Mouse (Mus musculus) forebrain, embryonic 14.5 days (tissue): ENCODE results near the gene Rpl10. TPM values are rescaled to one million over a fixed set of nuclear protein-coding genes. Genes with fewer than 3 reads are reported as not detected.

Experiments
- ATAC-seq: fragments of 200-750 bp; cut with Nextera tagmentation; 2 replicates; pipeline ENCODE4 v1.8.0; 2017; ENCODE audit warnings: mild to moderate bottlenecking, moderate library complexity
- DNase-seq: peaks from one replicate; pipeline ENCODE4 v3.0.0-alpha.2; 2015; ENCODE audit warnings: low spot score
- H3K27ac ChIP-seq: fragments of 300-500 bp; sonication (generic); 2 replicates; pipeline ENCODE4 v1.5.1; 2014; ENCODE audit warnings: low read depth, mild to moderate bottlenecking, control low read depth, low read length, moderate library complexity
- H3K27me3 ChIP-seq: fragments of 300-500 bp; sonication (generic); replicated peaks from 2 replicates; pipeline ENCODE4 v1.6.1; 2014; ENCODE audit warnings: low read length, control low read depth, mixed read lengths; ENCODE audit not compliant: control insufficient read depth, insufficient read depth
- H3K36me3 ChIP-seq: fragments of 300-500 bp; sonication (generic); 2 replicates; pipeline ENCODE4 v1.6.1; 2014; ENCODE audit warnings: low read length, control low read depth; ENCODE audit not compliant: control insufficient read depth, insufficient read depth
- H3K4me1 ChIP-seq: fragments of 300-500 bp; sonication (generic); 2 replicates; pipeline ENCODE4 v1.6.1; 2014; ENCODE audit warnings: antibody characterized with exemption, low read length, control low read depth; ENCODE audit not compliant: control insufficient read depth, insufficient read depth
- H3K4me2 ChIP-seq: fragments of 300-500 bp; sonication (generic); 2 replicates; pipeline ENCODE4 v1.6.1; 2014; ENCODE audit warnings: mild to moderate bottlenecking, control low read depth, low read length
- H3K4me3 ChIP-seq: fragments of 300-500 bp; sonication (generic); 2 replicates; pipeline ENCODE4 v1.5.1; 2014; ENCODE audit warnings: low read depth, low read length, control low read depth
- H3K9ac ChIP-seq: fragments of 300-500 bp; sonication (generic); 2 replicates; pipeline ENCODE4 v1.6.1; 2014; ENCODE audit warnings: mild to moderate bottlenecking, low read length, control low read depth, moderate library complexity
- H3K9me3 ChIP-seq: fragments of 300-500 bp; sonication (generic); replicated peaks from 2 replicates; pipeline ENCODE4 v1.6.1; 2016; ENCODE audit warnings: low read length, control low read depth, mixed read lengths; ENCODE audit not compliant: control insufficient read depth
- WGBS: fragments of 180-500 bp; shearing (Covaris S2); extraction: QIAGEN DNeasy Blood & Tissue Kit; methylation state at CpG from one replicate; pipeline ENCODE4 v1.1.7; 2014; 5-methylcytosine and 5-hydroxymethylcytosine counted together
- polyA plus RNA-seq: library from polyadenylated mRNA; unstranded; fragments of >200 nt; fragmentation: Nextera tagmentation; extraction: Ambion mirVana; gene quantifications from 2 replicates; pipeline ENCODE4 v1.2.1, GENCODE M21; 2014

Rpl10 gene
- polyA plus RNA-seq, 1 experiment from 2014 or later, result 677 TPM

GRCm38 (mm10) chrX:74246213-74246681, 24.4 kb upstream of the Rpl10 start:
- H3K27me3 ChIP-seq, result no peaks in the 10 kb centered on the region
- peak overlapping the region; percentile 68 for H3K4me2 ChIP-seq
- 26% methylated on average over 38 of the region's 38 CpGs for WGBS
- peak overlapping the region; percentile 76 for H3K9ac ChIP-seq
- H3K27ac ChIP-seq, result peak overlapping the region; percentile 87
- no peaks in the 10 kb centered on the region for H3K9me3 ChIP-seq
- ATAC-seq (peak; percentile 92), DNase-seq (peak; percentile 97)
- H3K4me1 ChIP-seq, result no peaks in the 10 kb centered on the region
- H3K4me3 ChIP-seq, result peak overlapping the region; percentile 51
- peaks cover 19% of the 10 kb centered on the region for H3K36me3 ChIP-seq

GRCm38 (mm10) chrX:74246693-74247092, 23.9 kb upstream of the Rpl10 start:
- ATAC-seq, result no peak
- H3K9me3 ChIP-seq, result no peaks in the 10 kb centered on the region
- peaks cover 14% of the 10 kb centered on the region for H3K36me3 ChIP-seq
- no peaks in the 10 kb centered on the region for H3K4me1 ChIP-seq
- 28% methylated on average over 15 of the region's 15 CpGs for WGBS
- H3K27me3 ChIP-seq, result no peaks in the 10 kb centered on the region
- peak overlapping the region; percentile 49 for H3K4me2 ChIP-seq
- peak overlapping the region; percentile 48; the same call in 1 of the 2 replicates for H3K9ac ChIP-seq
- DNase-seq, result no peak
- H3K27ac ChIP-seq, result 0 out of 2 replicates have a peak overlapping the region, but pooled peaks have one; percentile 35
- H3K4me3 ChIP-seq, result peak overlapping the region; percentile 51

GRCm38 (mm10) chrX:74248651-74249050, 22.0 kb upstream of the Rpl10 start:
- ATAC-seq (no peak), DNase-seq (peak; percentile 76)
- Histone ChIP-seq H3K4me1 (no peaks in the 10 kb centered on the region), H3K27me3 (no peaks in the 10 kb centered on the region), H3K9ac (no peak overlapping the region), H3K27ac (no peak overlapping the region), H3K36me3 (no peaks in the 10 kb centered on the region), H3K4me3 (no peak overlapping the region), H3K9me3 (no peaks in the 10 kb centered on the region), H3K4me2 (peak overlapping the region; percentile 57; the same call in 1 of the 2 replicates)
- WGBS, result 13% methylated on average over 3 of the region's 3 CpGs

- Histone ChIP-seq H3K4me1 (no peaks in the 10 kb centered on the region), H3K36me3 (no peaks in the 10 kb centered on the region), H3K4me2 (peak within 1 kb of the TSS; percentile 57), H3K27ac (0 out of 2 replicates have a peak within 1 kb of the TSS, but pooled peaks have one; percentile 14), H3K4me3 (peak within 1 kb of the TSS; percentile 33), H3K27me3 (no peaks in the 10 kb centered on the region), H3K9ac (peak within 1 kb of the TSS; percentile 60), H3K9me3 (no peaks in the 10 kb centered on the region)
- WGBS, result 40% methylated on average over 30 of the region's 38 CpGs
- peak; percentile 55 for DNase-seq
- no peak for ATAC-seq
These were observed 21.0 kb upstream of the Rpl10 start, which contains the start of gene Flna for GRCm38 (mm10) chrX:74249615-74250014. Flna (minus strand) TSS chrX:74249820.

- H3K27ac ChIP-seq, result peak within 1 kb of the TSS; percentile 90
- peak within 1 kb of the TSS; percentile 66 for H3K4me2 ChIP-seq
- no peaks in the 10 kb centered on the region for H3K27me3 ChIP-seq
- H3K9ac ChIP-seq, result peak within 1 kb of the TSS; percentile 76
- 35% methylated on average over 39 of the region's 39 CpGs for WGBS
- peaks cover 5% of the 10 kb centered on the region; the same call in 1 of the 2 replicates for H3K4me1 ChIP-seq
- ATAC-seq (peak; percentile 97), DNase-seq (peak; percentile 95)
- peaks cover 14% of the 10 kb centered on the region for H3K36me3 ChIP-seq
- H3K4me3 ChIP-seq, result peak within 1 kb of the TSS; percentile 50
- no peaks in the 10 kb centered on the region for H3K9me3 ChIP-seq
These were observed 16.3 kb upstream of the Rpl10 start, which contains the start of gene Emd for GRCm38 (mm10) chrX:74254153-74254887. Emd (plus strand) TSS chrX:74254687.

- Histone ChIP-seq H3K27me3 (no peaks in the 10 kb centered on the region), H3K36me3 (peaks cover 14% of the 10 kb centered on the region), H3K4me3 (peak overlapping the region; percentile 50), H3K27ac (peak overlapping the region; percentile 90), H3K4me2 (peak overlapping the region; percentile 66), H3K9ac (peak overlapping the region; percentile 76), H3K4me1 (peaks cover 5% of the 10 kb centered on the region; the same call in 1 of the 2 replicates), H3K9me3 (no peaks in the 10 kb centered on the region)
- DNase-seq (no peak), ATAC-seq (peak; percentile 6; the same call in 1 of the 2 replicates)
- WGBS, result 32% methylated on average over 31 of the region's 31 CpGs
These were observed 15.6 kb upstream of the Rpl10 start for GRCm38 (mm10) chrX:74254888-74255565.

- WGBS, result 92% methylated on average over 3 of the region's 3 CpGs
- Histone ChIP-seq H3K27me3 (no peaks in the 10 kb centered on the region), H3K4me3 (no peak overlapping the region), H3K9me3 (no peaks in the 10 kb centered on the region), H3K36me3 (peaks cover 14% of the 10 kb centered on the region), H3K9ac (no peak overlapping the region), H3K4me2 (no peak overlapping the region), H3K27ac (no peak overlapping the region), H3K4me1 (peaks cover 5% of the 10 kb centered on the region; the same call in 1 of the 2 replicates)
- DNase-seq (no peak), ATAC-seq (no peak)
These were observed 12.9 kb upstream of the Rpl10 start for GRCm38 (mm10) chrX:74257746-74258145.

- peak; percentile 30; the same call in 1 of the 2 replicates for ATAC-seq
- H3K4me1 ChIP-seq, result no peaks in the 10 kb centered on the region
- WGBS, result 43% methylated on average over 3 of the region's 3 CpGs
- peak overlapping the region; percentile 64 for H3K9ac ChIP-seq
- H3K27me3 ChIP-seq, result no peaks in the 10 kb centered on the region
- H3K4me3 ChIP-seq, result peak overlapping the region; percentile 50
- H3K36me3 ChIP-seq, result peaks cover 8% of the 10 kb centered on the region; the same call in 1 of the 2 replicates
- H3K27ac ChIP-seq, result peak overlapping the region; percentile 94
- H3K9me3 ChIP-seq, result no peaks in the 10 kb centered on the region
- DNase-seq, result no peak
- peak overlapping the region; percentile 57 for H3K4me2 ChIP-seq
These were observed 913 bp upstream of the Rpl10 start for GRCm38 (mm10) chrX:74269736-74270061.
